Mouse (Mus musculus) R1 (cell line): ENCODE data around the gene Fat3.

ENCODE experiments used
- DNase-seq: peaks from one replicate; pipeline ENCODE4 v3.0.0-alpha.2; 2018; ENCODE audit warnings: low read depth, low spot score

Gene Fat3

GRCm38 (mm10) chr9:16437805-16438204 is 63.3 kb downstream of the Fat3 start:
- DNase-seq, result peak; percentile 54

DNA sequence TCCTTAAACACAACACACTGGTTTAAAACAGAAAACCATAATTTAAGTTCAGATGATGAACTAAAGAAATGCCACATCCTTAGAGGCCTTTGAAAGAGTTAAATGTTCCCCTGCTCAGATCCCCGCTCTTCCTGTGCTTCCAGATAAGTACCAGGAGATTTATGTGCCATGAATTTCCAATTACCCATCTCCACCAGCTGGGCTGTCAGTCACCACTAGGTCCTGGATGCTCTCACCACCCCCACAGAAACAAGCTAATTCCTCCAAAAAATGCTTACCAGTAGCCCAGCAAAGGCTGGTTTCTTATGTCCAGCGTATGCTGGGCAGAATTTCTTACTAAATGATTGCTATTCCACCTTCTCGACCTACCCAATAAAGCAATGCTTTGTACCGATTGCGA is 72.5 kb downstream of the Fat3 start:
- no peak for DNase-seq

DNA sequence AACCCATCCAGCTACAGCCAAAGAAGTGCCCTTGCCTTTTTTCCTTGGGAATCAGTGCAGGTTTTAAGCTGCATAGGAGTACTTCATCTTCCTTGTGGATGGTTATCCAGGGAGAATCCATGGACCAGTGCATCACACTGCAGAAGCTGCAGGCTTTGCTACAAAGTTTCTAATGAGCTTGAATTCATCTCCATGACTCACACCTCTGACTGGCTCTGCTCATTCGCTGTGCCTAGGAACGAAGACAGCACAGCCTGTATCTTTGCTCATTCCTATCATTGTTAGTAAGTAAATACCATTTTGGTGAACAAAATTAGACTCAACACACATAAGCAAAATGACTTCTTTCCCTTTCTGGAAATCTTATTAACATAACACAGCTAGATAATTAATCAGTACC is 78.4 kb downstream of the Fat3 start:
- no peak for DNase-seq

GRCm38 (mm10) chr9:16402815-16403214 is 98.3 kb downstream of the Fat3 start:
- no peak for DNase-seq

DNA sequence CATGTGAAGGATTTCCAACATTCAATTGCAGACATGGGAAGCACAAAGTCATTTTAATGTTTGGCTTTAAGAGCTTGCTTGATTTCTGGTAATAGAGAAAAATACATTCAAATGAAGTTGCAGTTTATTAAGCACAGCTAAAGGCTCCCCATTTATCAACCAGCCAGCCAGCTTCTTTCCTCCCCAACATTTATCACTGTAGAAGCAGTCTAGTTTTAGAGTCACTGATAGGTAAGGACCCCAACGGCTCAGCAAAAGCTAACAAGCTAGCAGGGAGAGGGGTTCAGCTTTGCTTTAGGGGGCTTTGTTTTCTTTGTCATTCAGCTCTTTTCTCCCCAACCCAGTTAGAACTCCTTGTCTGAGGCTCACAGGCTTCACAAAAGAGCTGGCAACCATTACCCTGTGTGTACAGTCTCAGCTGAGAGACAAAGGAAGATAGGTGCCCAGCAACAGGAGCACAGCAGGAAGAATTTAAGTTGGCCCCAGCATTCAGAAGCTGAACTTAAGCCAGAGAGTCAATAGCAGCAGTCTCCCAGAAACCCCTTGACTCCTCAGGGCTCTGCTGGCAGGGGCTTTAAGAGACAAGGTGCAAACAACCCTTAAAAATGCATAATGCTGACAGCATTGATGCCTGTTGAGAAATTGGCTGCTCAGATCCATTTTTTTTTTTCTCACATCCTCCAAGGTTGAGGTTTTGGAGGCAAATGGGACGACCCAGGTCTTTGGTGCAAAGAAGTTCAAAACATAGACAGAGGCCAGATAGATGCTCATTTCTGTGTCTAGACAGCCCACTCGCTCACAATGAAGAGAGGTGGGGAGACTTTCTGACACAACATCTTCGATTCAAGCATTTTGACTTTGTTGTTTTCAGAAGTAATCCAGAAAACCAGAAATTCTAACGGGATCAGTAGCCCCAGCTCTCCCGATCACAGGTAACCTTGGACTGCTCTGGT is 102.1 kb downstream of the Fat3 start:
- peak; percentile 3 for DNase-seq

DNA sequence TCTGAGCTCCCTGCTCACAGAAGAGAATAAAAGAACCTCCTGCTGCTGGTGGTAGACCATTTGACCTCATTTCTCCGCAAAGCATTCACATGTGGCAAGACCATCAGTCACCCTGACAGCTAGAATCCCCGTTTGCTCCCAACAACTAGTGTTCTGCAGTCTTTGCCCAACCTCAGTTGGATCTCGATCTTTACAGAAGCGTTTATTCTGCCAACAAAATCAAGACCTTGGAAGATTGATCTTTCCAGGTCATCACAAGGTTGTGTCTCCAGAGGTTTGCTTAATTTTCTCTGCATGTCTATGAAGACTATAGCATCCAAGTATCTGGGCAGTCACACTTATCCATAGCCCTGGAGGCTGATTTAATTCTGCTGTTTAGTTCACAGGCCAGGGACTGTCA is 111.9 kb downstream of the Fat3 start:
- DNase-seq, result no peak

DNA sequence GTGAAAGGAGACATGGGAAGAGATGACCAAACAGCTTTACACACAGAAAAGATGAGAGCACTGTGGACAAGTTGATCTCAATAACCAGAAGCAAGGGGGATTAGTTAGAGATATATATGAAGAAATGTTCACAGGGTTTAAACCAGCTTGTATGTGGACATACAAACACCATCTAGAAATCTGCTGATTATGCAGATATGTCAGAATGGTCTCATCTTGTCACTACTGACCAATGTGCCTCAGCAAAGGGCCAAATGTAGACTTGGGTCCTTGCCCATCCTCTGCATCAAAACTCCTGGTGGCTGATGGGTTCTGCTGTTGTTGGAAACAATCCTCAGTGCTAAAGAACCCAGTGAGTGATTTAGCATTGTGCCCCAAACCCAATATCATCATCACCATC is 113.6 kb downstream of the Fat3 start:
- DNase-seq, result no peak

DNA sequence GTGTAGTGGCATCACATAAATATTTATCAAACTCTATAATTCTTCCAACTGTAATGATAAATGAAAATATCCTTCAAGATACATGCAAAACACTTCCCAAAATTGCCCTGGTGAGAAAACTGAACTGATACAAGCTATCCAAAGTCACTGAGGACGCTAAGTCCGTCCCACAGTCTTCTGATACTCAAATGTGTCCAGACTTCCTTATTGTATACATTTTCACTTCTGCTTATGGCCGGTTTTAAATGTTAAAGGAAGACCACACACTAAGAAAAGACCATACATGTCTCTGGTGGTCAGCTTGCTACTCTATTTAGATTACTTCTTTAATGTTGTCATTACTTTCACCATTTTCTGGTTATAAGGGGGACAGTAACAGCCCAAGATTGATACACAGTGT is 137.4 kb downstream of the Fat3 start:
- no peak for DNase-seq

- DNase-seq, result peak; percentile 90
Measured at GRCm38 (mm10) chr9:16361811-16362210, 139.3 kb downstream of the Fat3 start.

- no peak for DNase-seq
Measured at GRCm38 (mm10) chr9:16356636-16357035, 144.4 kb downstream of the Fat3 start.

DNA sequence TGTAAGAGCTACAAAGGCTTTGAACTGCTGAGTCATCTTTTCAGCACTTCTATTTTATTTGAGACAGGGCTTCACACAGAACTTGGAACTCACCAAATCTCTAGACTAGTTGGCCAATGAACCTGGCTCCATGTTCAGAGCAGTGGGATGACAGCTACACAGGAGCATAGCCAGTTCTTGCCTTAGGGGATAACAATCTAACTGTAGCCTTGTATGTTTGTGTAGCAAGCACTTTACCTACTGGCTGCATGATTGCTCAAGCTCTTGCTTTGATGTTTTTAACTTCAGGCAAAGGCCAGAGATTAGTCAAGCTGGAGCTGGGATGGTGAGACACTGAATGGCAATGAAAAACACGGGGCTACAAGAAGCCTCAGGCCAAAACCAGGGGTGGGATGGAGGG is 146.2 kb downstream of the Fat3 start:
- no peak for DNase-seq

DNA sequence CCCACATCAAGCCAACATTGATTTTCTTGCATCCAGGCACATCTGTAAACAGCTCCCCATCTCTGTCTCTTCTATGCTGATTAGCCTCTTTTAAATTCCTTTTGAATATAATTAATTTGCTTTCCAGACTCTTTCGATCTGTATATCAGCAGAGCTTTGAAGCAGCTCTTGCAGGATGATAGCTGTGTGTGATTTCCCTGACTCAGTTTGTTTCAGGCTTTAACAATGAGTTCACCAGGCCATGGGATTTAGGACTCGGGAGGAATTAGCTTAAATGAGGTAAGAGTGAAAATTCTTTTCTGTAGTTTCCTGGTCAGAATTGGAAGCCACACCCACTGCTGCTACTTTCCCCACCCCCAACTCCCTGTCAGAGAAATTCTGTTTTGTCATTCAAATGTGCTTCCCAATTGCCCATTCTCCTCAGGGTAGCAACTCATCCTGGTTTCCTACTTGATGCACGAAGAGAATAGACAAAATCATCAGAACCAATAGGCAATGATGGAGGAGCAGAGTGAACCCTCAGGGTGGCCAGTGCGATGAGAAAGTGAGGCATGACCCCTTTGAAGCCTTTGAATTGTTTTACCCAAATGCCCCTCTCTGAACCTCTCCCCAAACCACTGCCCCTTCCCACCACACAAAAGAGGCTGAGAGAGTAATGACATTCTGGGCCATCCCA is 147.9 kb downstream of the Fat3 start:
- DNase-seq, result peak; percentile 93

DNA sequence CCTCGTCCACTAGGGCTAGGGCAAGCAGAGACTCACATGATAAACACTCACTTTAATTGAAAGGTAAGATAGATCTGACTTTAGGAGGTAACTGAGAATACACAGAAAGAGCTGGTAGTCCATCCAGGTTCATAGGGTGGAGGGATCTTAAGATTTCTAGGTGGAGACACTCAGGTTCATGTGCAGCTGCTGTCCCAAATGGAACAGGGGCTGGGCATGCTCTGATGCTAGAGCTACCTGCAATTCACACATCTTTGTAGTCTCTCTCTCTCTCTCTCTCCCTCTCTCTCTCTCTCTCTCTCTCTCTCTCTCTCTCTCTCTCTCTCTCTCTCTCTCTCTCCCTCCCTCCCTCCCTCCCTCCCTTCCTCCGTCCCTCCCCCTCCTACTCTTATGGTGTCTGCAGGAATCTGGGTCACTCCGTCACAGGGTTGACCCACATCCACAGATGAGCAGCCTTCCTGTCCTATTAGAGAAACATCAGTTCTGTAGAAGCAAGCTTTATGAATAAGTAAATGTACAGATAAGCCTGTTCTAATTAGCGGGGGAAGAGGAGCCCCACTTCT is 148.5 kb downstream of the Fat3 start:
- no peak for DNase-seq

DNA sequence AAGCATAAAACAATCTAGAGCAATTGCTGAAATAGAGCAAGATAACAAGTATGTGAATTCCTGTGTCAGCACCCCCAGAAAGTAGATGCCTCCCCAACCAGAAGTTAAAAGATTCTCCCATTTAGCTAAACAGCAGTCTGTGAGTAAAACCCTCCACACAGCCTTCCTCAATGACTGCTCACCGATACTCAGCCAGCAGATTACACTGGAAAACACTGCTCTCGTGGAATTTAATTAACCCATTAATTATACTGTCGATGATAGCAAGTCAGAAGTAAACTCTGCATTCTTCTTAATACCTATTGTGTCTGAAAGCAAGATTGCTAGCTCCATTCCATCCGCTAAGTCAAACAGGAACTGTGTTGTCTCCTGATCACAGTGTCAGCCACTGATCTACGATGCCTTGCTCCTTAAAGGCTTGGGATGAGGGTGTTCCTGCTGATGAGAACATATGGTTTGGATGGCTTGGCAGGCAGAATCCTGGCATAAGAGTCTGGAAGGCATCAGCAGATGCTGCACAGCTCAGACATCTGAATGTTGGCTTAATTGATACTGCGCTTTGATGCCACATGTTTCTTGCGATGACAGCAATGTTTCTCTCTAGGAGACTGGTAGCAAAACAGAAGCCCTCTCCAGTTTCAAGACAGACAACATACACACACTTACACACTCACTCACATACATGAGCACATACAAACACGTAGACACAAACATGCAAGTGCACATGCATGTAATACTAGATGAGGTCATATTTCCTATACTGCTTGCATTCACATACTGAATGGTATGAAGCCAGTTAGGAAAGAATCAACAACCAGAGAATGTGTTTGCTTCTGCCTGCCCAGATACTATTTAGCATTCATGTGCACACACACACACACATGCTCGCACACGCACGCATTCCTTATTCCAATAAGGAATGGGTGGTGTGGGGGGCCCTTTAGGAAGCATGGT is 155.9 kb downstream of the Fat3 start:
- DNase-seq, result no peak

- DNase-seq, result no peak
Measured at GRCm38 (mm10) chr9:16343191-16343590, 157.9 kb downstream of the Fat3 start.

DNA sequence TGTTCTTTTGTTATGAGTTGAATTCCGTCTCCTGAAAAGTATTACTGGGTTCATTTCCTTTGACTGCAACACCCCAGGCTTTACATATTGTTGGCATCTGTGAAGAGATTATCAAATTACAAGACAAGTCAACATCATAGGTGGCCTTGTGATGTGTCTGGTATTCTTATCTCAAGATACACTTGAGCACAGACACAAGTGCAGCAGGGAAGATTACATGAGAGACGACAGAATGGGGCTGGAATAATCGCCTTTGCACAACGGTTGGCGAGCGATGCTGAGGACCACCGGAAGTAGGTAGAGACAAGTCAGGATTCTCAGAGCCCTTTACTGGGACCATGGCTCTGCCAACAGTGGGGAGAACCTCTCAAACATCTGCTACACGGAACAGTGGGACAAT is 158.5 kb downstream of the Fat3 start:
- DNase-seq, result no peak

- no peak for DNase-seq
Measured at GRCm38 (mm10) chr9:16330290-16330984, 170.6 kb downstream of the Fat3 start.

DNA sequence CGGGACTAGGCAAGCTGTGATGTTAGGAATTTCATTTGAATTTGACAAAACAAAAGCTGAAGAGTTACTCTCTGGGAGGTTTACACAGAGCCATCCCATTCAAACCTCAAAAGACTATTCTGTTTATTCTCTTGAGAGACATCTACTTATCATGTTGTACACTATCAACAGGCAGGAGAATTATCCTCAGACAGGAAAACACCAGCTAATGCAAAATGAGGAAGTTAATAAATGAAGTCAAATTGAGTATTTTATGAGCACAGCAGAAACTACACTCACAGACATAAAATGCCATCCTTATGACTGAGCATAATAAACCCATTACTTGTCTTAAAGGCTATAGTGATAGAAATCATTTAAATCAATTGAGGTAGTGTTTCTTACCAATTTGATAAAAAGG is 182.1 kb downstream of the Fat3 start:
- DNase-seq, result no peak

- DNase-seq, result no peak
Measured at GRCm38 (mm10) chr9:16312599-16313197, 188.4 kb downstream of the Fat3 start.
